Mouse (Mus musculus): ENCODE measurements around the gene Unc50.

DNA sequence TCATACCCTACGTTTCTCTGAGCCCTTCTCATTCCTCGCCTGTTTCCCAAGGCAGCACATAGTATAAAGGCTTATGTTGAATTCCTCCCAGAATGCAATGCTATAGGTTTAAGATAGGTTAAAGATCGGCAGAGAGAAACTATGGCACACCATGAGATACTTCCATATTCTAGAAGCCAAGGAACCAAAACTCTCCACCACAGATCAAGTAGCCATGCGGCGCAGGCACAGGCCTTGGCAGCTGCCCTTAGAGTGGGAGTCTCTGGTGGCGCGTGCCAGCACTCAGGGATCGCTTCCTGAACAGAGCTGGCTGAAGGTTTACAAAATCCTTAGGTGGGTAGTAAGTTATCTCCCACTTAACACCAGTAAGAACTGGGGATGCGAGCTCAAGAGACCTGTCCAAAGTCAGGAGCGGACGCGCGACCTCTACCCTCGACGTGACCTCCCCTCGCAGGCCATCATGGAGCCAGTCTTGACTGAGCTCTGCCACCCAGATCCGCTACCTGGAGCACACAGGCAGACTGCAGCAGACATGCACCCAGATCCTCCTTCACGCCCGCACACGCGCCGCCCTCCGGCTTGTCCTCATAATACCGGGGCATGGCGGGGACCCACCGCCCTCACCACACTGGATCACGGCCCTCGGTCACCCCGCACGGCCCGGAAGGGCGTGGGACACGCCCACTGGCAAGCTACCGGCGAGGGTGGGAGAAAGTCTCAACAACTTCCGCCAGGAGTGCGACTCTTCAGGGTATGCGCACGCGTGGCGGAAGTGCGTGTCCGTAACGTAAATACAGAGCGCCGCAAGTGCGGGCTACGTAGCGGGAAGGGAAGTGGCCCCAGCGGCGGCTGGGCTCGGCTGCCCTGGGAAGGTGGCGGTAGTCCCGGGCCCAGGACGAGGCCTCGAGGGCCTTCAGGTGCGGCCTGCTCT, at the start of gene Unc50, which contains the start of gene Coa5:
- TF ChIP-seq CTCF (IDR thresholded peaks at IDR 0.05; ENCODE audit: low read depth) (no peak), EP300 (IDR thresholded peaks at IDR 0.05; ENCODE audit: low read depth) (peak; percentile 70; the same call in 1 of the 2 replicates)

Data from heart, postnatal 0 days (tissue).